Mouse (Mus musculus) lung, embryonic 16.5 days (tissue): ENCODE results near the gene St6galnac3. TPM values are rescaled to one million over a fixed set of nuclear protein-coding genes. Genes with fewer than 3 reads are reported as not detected.

Experiments
- ATAC-seq: fragments of 200-750 bp; cut with Nextera tagmentation; 2 replicates; pipeline ENCODE4 v1.8.0; 2017; ENCODE audit warnings: low read depth, mild to moderate bottlenecking, moderate library complexity
- H3K27ac ChIP-seq: fragments of 300-500 bp; sonication (generic); 2 replicates; pipeline ENCODE4 v1.5.1; 2014; ENCODE audit warnings: mild to moderate bottlenecking, control low read depth, low read length
- H3K27me3 ChIP-seq: fragments of 300-500 bp; sonication (generic); 2 replicates; pipeline ENCODE4 v1.6.1; 2014; ENCODE audit warnings: low read depth, low read length, mixed read lengths; ENCODE audit not compliant: control insufficient read depth, insufficient read depth
- H3K36me3 ChIP-seq: fragments of 300-500 bp; sonication (generic); 2 replicates; pipeline ENCODE4 v1.6.1; 2014; ENCODE audit warnings: low read length; ENCODE audit not compliant: control insufficient read depth, insufficient read depth
- H3K4me1 ChIP-seq: fragments of 300-500 bp; sonication (generic); replicated peaks from 2 replicates; pipeline ENCODE4 v1.6.1; 2014; ENCODE audit warnings: low read length, mixed read lengths; ENCODE audit not compliant: control insufficient read depth, insufficient read depth
- H3K4me2 ChIP-seq: fragments of 300-500 bp; sonication (generic); 2 replicates; pipeline ENCODE4 v1.6.1; 2014; ENCODE audit warnings: low read depth, low read length, control low read depth
- H3K4me3 ChIP-seq: fragments of 300-500 bp; sonication (generic); 2 replicates; pipeline ENCODE4 v1.5.1; 2014; ENCODE audit warnings: mild to moderate bottlenecking, low read length, control low read depth
- H3K9ac ChIP-seq: fragments of 300-500 bp; sonication (generic); 2 replicates; pipeline ENCODE4 v1.6.1; 2014; ENCODE audit warnings: low read length, control low read depth
- H3K9me3 ChIP-seq: fragments of 300-500 bp; sonication (generic); 2 replicates; pipeline ENCODE4 v1.6.1; 2016; ENCODE audit warnings: low read length; ENCODE audit not compliant: control insufficient read depth
- WGBS: fragments of 180-500 bp; shearing (Covaris S2); extraction: QIAGEN DNeasy Blood & Tissue Kit; methylation state at CpG from one replicate; pipeline ENCODE4 v1.1.7; 2014; 5-methylcytosine and 5-hydroxymethylcytosine counted together
- polyA plus RNA-seq: library from polyadenylated mRNA; unstranded; fragments of >200 nt; fragmentation: Nextera tagmentation; extraction: Ambion mirVana; gene quantifications from 2 replicates; pipeline ENCODE4 v1.2.1, GENCODE M21; 2015

Gene St6galnac3
- polyA plus RNA-seq, 1 experiment from 2014 or later: 28.4 TPM

- Histone ChIP-seq H3K9ac (no peak overlapping the region), H3K4me1 (no peaks in the 10 kb centered on the region), H3K36me3 (no peaks in the 10 kb centered on the region), H3K27me3 (no peaks in the 10 kb centered on the region), H3K27ac (no peak overlapping the region), H3K9me3 (no peaks in the 10 kb centered on the region), H3K4me2 (no peak overlapping the region), H3K4me3 (no peak overlapping the region)
- WGBS: 83% methylated on average over 1 of the region's 1 CpGs
- ATAC-seq: no peak
These were observed 318.1 kb downstream of the St6galnac3 start for GRCm38 (mm10) chr3:153406858-153407257.

- Histone ChIP-seq H3K4me2 (no peak overlapping the region), H3K27ac (no peak overlapping the region), H3K9ac (no peak overlapping the region), H3K27me3 (no peaks in the 10 kb centered on the region), H3K9me3 (no peaks in the 10 kb centered on the region), H3K36me3 (no peaks in the 10 kb centered on the region), H3K4me1 (no peaks in the 10 kb centered on the region), H3K4me3 (no peak overlapping the region)
- ATAC-seq: no peak
- 70% methylated on average over 4 of the region's 4 CpGs for WGBS
These were observed 318.8 kb downstream of the St6galnac3 start for GRCm38 (mm10) chr3:153406220-153406619.

GRCm38 (mm10) chr3:153405643-153406042 is 319.3 kb downstream of the St6galnac3 start:
- Histone ChIP-seq H3K4me3 (no peak overlapping the region), H3K9ac (no peak overlapping the region), H3K4me2 (no peak overlapping the region), H3K4me1 (no peaks in the 10 kb centered on the region), H3K27ac (no peak overlapping the region), H3K36me3 (no peaks in the 10 kb centered on the region), H3K9me3 (no peaks in the 10 kb centered on the region), H3K27me3 (no peaks in the 10 kb centered on the region)
- ATAC-seq: no peak
- WGBS: 82% methylated on average over 10 of the region's 10 CpGs

GRCm38 (mm10) chr3:153400259-153400658 is 324.7 kb downstream of the St6galnac3 start:
- peak; percentile 78 for ATAC-seq
- no peak overlapping the region for H3K4me3 ChIP-seq
- no peak overlapping the region for H3K9ac ChIP-seq
- no peaks in the 10 kb centered on the region for H3K27me3 ChIP-seq
- peaks cover 9% of the 10 kb centered on the region; the same call in 1 of the 2 replicates for H3K4me1 ChIP-seq
- H3K4me2 ChIP-seq: no peak overlapping the region
- H3K9me3 ChIP-seq: no peaks in the 10 kb centered on the region
- H3K36me3 ChIP-seq: no peaks in the 10 kb centered on the region
- 0 out of 2 replicates have a peak overlapping the region, but pooled peaks have one; percentile 13 for H3K27ac ChIP-seq
- 73% methylated on average over 3 of the region's 3 CpGs for WGBS

- Histone ChIP-seq H3K27ac (no peak overlapping the region), H3K9ac (no peak overlapping the region), H3K9me3 (no peaks in the 10 kb centered on the region), H3K4me3 (no peak overlapping the region), H3K4me1 (peaks cover 9% of the 10 kb centered on the region; the same call in 1 of the 2 replicates), H3K27me3 (no peaks in the 10 kb centered on the region), H3K36me3 (no peaks in the 10 kb centered on the region), H3K4me2 (no peak overlapping the region)
- 63% methylated on average over 6 of the region's 6 CpGs for WGBS
- 0 out of 2 replicates have a peak, but pooled peaks have one; percentile 15 for ATAC-seq
These were observed 325.4 kb downstream of the St6galnac3 start for GRCm38 (mm10) chr3:153399574-153399973.

GRCm38 (mm10) chr3:153397726-153398125 is 327.2 kb downstream of the St6galnac3 start:
- no peaks in the 10 kb centered on the region for H3K27me3 ChIP-seq
- no peak for ATAC-seq
- no peaks in the 10 kb centered on the region for H3K36me3 ChIP-seq
- 74% methylated on average over 9 of the region's 9 CpGs for WGBS
- H3K9me3 ChIP-seq: no peaks in the 10 kb centered on the region
- no peak overlapping the region for H3K4me3 ChIP-seq
- H3K9ac ChIP-seq: no peak overlapping the region
- H3K27ac ChIP-seq: no peak overlapping the region
- H3K4me1 ChIP-seq: peaks cover 9% of the 10 kb centered on the region; the same call in 1 of the 2 replicates
- no peak overlapping the region for H3K4me2 ChIP-seq

- Histone ChIP-seq H3K9me3 (no peaks in the 10 kb centered on the region), H3K27me3 (no peaks in the 10 kb centered on the region), H3K36me3 (no peaks in the 10 kb centered on the region), H3K4me1 (peaks cover 9% of the 10 kb centered on the region; the same call in 1 of the 2 replicates), H3K4me3 (no peak overlapping the region), H3K27ac (no peak overlapping the region), H3K9ac (no peak overlapping the region), H3K4me2 (no peak overlapping the region)
- 44% methylated on average over 12 of the region's 12 CpGs for WGBS
- ATAC-seq: no peak
These were observed 328.5 kb downstream of the St6galnac3 start for GRCm38 (mm10) chr3:153396375-153397068.

- no peak overlapping the region for H3K9ac ChIP-seq
- 68% methylated on average over 5 of the region's 5 CpGs for WGBS
- no peak for ATAC-seq
These were observed 329.6 kb downstream of the St6galnac3 start for GRCm38 (mm10) chr3:153395351-153395750.

GRCm38 (mm10) chr3:153394751-153395150 is 330.2 kb downstream of the St6galnac3 start:
- Histone ChIP-seq H3K27me3 (no peaks in the 10 kb centered on the region), H3K27ac (no peak overlapping the region), H3K4me1 (peaks cover 6% of the 10 kb centered on the region; the same call in 1 of the 2 replicates), H3K9me3 (no peaks in the 10 kb centered on the region), H3K36me3 (no peaks in the 10 kb centered on the region), H3K4me3 (no peak overlapping the region), H3K4me2 (no peak overlapping the region), H3K9ac (no peak overlapping the region)
- ATAC-seq: no peak
- 75% methylated on average over 4 of the region's 4 CpGs for WGBS

More at GRCm38 (mm10) chr3:153395351-153395750, 329.6 kb downstream of the St6galnac3 start:
- Histone ChIP-seq H3K9me3 (no peaks in the 10 kb centered on the region), H3K27ac (no peak overlapping the region), H3K27me3 (no peaks in the 10 kb centered on the region), H3K4me1 (peaks cover 9% of the 10 kb centered on the region; the same call in 1 of the 2 replicates), H3K36me3 (no peaks in the 10 kb centered on the region), H3K4me3 (no peak overlapping the region), H3K4me2 (no peak overlapping the region)
